Mouse (Mus musculus): ENCODE measurements around the gene Hspa4. TPM values are rescaled to one million over a fixed set of nuclear protein-coding genes. Genes with fewer than 3 reads are reported as not detected.
A peak's percentile ranks its signal among the peaks of the same experiment; 100 is the strongest.
"Not testable (repeated sequence)": the region's sequence is repeated elsewhere in the genome, so short reads cannot be mapped to it uniquely, and the experiment has no call there.

The Hspa4 gene
- 68.9 and 70.2 TPM in 2 replicates for polyA plus RNA-seq (2015; fragmentation: Nextera tagmentation; extraction: Ambion mirVana)

DNA sequence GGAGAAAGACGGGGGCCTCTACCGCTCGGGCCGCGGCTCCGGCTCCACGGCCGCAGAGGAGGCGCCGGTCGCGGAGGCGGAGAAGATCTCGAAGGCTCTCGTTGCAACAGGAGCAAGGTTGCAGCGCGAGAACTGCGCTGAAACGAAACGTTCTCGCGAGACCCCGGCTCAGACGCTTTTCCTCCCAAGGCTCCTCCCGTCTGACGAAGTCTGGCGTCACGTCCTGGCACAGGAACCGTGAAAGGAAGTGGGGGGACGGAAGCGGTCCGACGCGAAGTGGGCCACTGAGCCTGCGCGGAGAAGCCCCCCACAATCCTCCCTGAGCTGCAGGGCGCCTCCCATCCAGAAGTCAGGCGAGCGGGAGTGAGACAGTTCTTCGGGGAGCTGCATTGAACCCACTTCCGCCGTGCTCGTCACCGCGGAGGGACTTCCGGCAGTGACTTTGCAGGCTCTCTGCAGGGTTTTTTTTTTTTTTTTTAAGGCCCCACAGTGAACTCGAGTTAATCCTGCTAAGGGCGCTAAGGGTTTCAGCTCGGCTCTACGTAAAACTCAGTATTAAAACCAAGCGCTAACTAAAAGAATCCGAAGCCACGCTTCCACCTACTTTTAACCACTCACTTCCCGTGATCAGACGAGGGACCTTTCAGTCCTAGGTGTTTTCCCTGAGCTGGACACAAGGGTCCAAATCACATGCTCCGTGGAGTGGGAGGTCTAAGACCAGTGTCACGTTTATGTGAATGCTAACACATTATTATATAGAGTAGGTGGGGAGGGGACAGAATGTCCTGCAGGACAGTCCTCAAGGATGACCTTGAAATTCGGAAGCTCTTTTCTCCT, at the start of gene Hspa4:
Gene Hspa4 (minus strand): TSS at position 128 of the 837 bp plus-strand sequence.
- no peaks in the 10 kb centered on the region for H3K9me3 ChIP-seq (ENCODE audit: control insufficient read depth, low read length)
- peak within 1 kb of the TSS; percentile 96 for H3K4me3 ChIP-seq (ENCODE audit: low read length)
- no peaks in the 10 kb centered on the region for H3K36me3 ChIP-seq (ENCODE audit: control insufficient read depth, insufficient read depth, low read length)
- peak within 1 kb of the TSS; percentile 75 for H3K4me2 ChIP-seq (ENCODE audit: low read depth, low read length)
- H3K4me1 ChIP-seq (replicated peaks; ENCODE audit: control insufficient read depth, insufficient read depth, low read length): peaks cover 17% of the 10 kb centered on the region
- H3K27me3 ChIP-seq (ENCODE audit: control insufficient read depth, insufficient read depth, low read depth, low read length): no peaks in the 10 kb centered on the region
- peak within 1 kb of the TSS; percentile 99 for H3K27ac ChIP-seq (ENCODE audit: low read length)
- under 1% methylated on average over 58 of the region's 58 CpGs for WGBS
- peak; percentile 98 for ATAC-seq (ENCODE audit: low read depth)
- peak within 1 kb of the TSS; percentile 97 for H3K9ac ChIP-seq (ENCODE audit: low read length)

DNA sequence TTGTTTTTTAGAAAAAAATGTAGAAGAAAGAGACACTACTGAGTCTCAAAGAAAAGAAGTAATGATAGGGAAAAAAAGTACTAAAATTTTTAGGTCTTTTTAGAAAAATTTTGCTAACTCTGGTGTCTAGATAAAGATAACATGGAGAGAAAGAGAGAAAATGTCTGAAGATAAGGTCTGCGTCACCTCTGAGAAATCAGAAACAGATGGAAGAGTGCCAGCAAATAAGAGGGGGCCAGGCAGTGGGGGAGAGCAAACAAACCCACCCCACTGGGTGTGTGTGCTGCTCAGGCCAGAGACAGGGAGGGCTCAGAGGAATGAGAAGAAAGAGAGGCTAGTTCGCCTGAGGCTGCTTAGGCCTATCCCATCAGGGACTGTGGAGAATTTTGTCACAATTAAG, 45.5 kb upstream of the Hspa4 start:
- no peak overlapping the region for H3K9ac ChIP-seq (ENCODE audit: low read length)
- no peaks in the 10 kb centered on the region for H3K36me3 ChIP-seq (ENCODE audit: control insufficient read depth, insufficient read depth, low read length)
- no peaks in the 10 kb centered on the region for H3K4me1 ChIP-seq (replicated peaks; ENCODE audit: control insufficient read depth, insufficient read depth, low read length)
- no peaks in the 10 kb centered on the region for H3K27me3 ChIP-seq (ENCODE audit: control insufficient read depth, insufficient read depth, low read depth, low read length)
- H3K27ac ChIP-seq (ENCODE audit: low read length): no peak overlapping the region
- 5% methylated on average over 2 of the region's 2 CpGs for WGBS
- ATAC-seq (ENCODE audit: low read depth): no peak
- no peak overlapping the region for H3K4me2 ChIP-seq (ENCODE audit: low read depth, low read length)
- no peaks in the 10 kb centered on the region for H3K9me3 ChIP-seq (ENCODE audit: control insufficient read depth, low read length)
- H3K4me3 ChIP-seq (ENCODE audit: low read length): no peak overlapping the region

DNA sequence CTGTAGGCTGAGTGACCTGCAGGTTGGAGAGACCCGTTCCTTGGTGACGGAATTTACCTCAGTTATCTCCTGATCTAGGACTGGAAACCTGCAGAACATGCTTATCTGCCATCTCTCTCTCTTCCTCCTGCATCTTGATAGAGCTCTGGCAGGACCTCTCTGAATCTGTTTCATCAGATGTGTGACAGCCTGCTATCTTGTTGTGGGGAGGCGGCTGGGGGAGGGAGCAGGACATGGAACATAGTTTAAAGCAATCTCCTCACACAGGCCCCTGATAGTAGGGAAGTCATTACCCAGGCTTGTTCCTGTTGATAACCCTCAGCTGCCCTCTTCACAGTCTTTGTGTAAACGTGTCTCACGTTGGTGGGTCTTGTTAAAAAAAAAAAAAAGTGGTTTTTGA, 45.1 kb upstream of the Hspa4 start:
- Histone ChIP-seq H3K4me2 (ENCODE audit: low read depth, low read length) (no peak overlapping the region), H3K4me3 (ENCODE audit: low read length) (no peak overlapping the region), H3K27me3 (ENCODE audit: control insufficient read depth, insufficient read depth, low read depth, low read length) (no peaks in the 10 kb centered on the region), H3K27ac (ENCODE audit: low read length) (no peak overlapping the region), H3K4me1 (replicated peaks; ENCODE audit: control insufficient read depth, insufficient read depth, low read length) (no peaks in the 10 kb centered on the region), H3K36me3 (ENCODE audit: control insufficient read depth, insufficient read depth, low read length) (no peaks in the 10 kb centered on the region), H3K9me3 (ENCODE audit: control insufficient read depth, low read length) (no peaks in the 10 kb centered on the region), H3K9ac (ENCODE audit: low read length) (no peak overlapping the region)
- ATAC-seq (ENCODE audit: low read depth): no peak
- WGBS: 10% methylated on average over 5 of the region's 5 CpGs

DNA sequence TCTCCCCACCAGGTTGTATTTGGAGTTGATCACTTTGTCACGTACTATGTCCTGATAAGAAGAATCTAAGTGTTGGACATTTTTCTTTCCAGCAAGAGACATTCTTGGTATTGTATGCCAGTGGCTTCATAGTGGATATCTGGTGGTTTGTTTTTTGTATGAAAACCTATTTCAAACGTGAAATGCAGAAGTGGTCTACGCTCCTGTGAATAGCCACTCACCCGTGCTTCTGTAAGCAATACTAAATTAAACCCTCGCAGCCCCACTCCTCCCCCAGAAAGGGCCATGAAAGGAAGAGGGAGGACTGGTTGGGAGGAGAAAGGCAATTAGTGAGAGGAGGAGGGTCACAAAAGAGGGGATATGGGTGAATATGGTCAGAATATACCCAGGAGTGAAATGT, 42.5 kb upstream of the Hspa4 start:
- Histone ChIP-seq H3K9me3 (ENCODE audit: control insufficient read depth, low read length) (no peaks in the 10 kb centered on the region), H3K9ac (ENCODE audit: low read length) (no peak overlapping the region), H3K4me3 (ENCODE audit: low read length) (no peak overlapping the region), H3K4me2 (ENCODE audit: low read depth, low read length) (no peak overlapping the region), H3K27me3 (ENCODE audit: control insufficient read depth, insufficient read depth, low read depth, low read length) (no peaks in the 10 kb centered on the region), H3K36me3 (ENCODE audit: control insufficient read depth, insufficient read depth, low read length) (no peaks in the 10 kb centered on the region), H3K4me1 (replicated peaks; ENCODE audit: control insufficient read depth, insufficient read depth, low read length) (no peaks in the 10 kb centered on the region), H3K27ac (ENCODE audit: low read length) (no peak overlapping the region)
- 62% methylated on average over 5 of the region's 5 CpGs for whole genome bisulfite sequencing
- no peak for ATAC-seq (ENCODE audit: low read depth)

GRCm38 (mm10) chr11:53341019-53341418, 40.8 kb upstream of the Hspa4 start:
- not testable (repeated sequence) for H3K9me3 ChIP-seq (ENCODE audit: control insufficient read depth, low read length); H3K4me2 ChIP-seq (ENCODE audit: low read depth, low read length); H3K27ac ChIP-seq (ENCODE audit: low read length); H3K36me3 ChIP-seq (ENCODE audit: control insufficient read depth, insufficient read depth, low read length); H3K4me1 ChIP-seq (replicated peaks; ENCODE audit: control insufficient read depth, insufficient read depth, low read length); H3K4me3 ChIP-seq (ENCODE audit: low read length); ATAC-seq (ENCODE audit: low read depth); H3K9ac ChIP-seq (ENCODE audit: low read length); H3K27me3 ChIP-seq (ENCODE audit: control insufficient read depth, insufficient read depth, low read depth, low read length)
- WGBS: 67% methylated on average over 9 of the region's 10 CpGs

- Histone ChIP-seq H3K27me3 (ENCODE audit: control insufficient read depth, insufficient read depth, low read depth, low read length) (no peaks in the 10 kb centered on the region), H3K4me1 (replicated peaks; ENCODE audit: control insufficient read depth, insufficient read depth, low read length) (no peaks in the 10 kb centered on the region), H3K4me3 (ENCODE audit: low read length) (no peak overlapping the region), H3K9ac (ENCODE audit: low read length) (no peak overlapping the region), H3K9me3 (ENCODE audit: control insufficient read depth, low read length) (no peaks in the 10 kb centered on the region), H3K27ac (ENCODE audit: low read length) (no peak overlapping the region), H3K36me3 (ENCODE audit: control insufficient read depth, insufficient read depth, low read length) (no peaks in the 10 kb centered on the region; the same call in 1 of the 2 replicates), H3K4me2 (ENCODE audit: low read depth, low read length) (no peak overlapping the region)
- WGBS: 57% methylated on average over 8 of the region's 8 CpGs
- no peak for ATAC-seq (ENCODE audit: low read depth)
These were observed 37.4 kb upstream of the Hspa4 start for GRCm38 (mm10) chr11:53337684-53338083.

GRCm38 (mm10) chr11:53336924-53337323, 36.7 kb upstream of the Hspa4 start:
- no peaks in the 10 kb centered on the region for H3K9me3 ChIP-seq (ENCODE audit: control insufficient read depth, low read length)
- no peak overlapping the region for H3K27ac ChIP-seq (ENCODE audit: low read length)
- no peak overlapping the region for H3K4me2 ChIP-seq (ENCODE audit: low read depth, low read length)
- H3K4me3 ChIP-seq (ENCODE audit: low read length): no peak overlapping the region
- no peak overlapping the region for H3K9ac ChIP-seq (ENCODE audit: low read length)
- no peaks in the 10 kb centered on the region; the same call in 1 of the 2 replicates for H3K36me3 ChIP-seq (ENCODE audit: control insufficient read depth, insufficient read depth, low read length)
- H3K27me3 ChIP-seq (ENCODE audit: control insufficient read depth, insufficient read depth, low read depth, low read length): no peaks in the 10 kb centered on the region
- no peak for ATAC-seq (ENCODE audit: low read depth)
- WGBS: 70% methylated on average over 1 of the region's 1 CpGs
- H3K4me1 ChIP-seq (replicated peaks; ENCODE audit: control insufficient read depth, insufficient read depth, low read length): no peaks in the 10 kb centered on the region

- no peak overlapping the region for H3K9ac ChIP-seq (ENCODE audit: low read length)
- no peaks in the 10 kb centered on the region for H3K27me3 ChIP-seq (ENCODE audit: control insufficient read depth, insufficient read depth, low read depth, low read length)
- ATAC-seq (ENCODE audit: low read depth): no peak
- H3K36me3 ChIP-seq (ENCODE audit: control insufficient read depth, insufficient read depth, low read length): peaks cover 4% of the 10 kb centered on the region
- H3K4me2 ChIP-seq (ENCODE audit: low read depth, low read length): no peak overlapping the region
- H3K9me3 ChIP-seq (ENCODE audit: control insufficient read depth, low read length): no peaks in the 10 kb centered on the region
- no peaks in the 10 kb centered on the region for H3K4me1 ChIP-seq (replicated peaks; ENCODE audit: control insufficient read depth, insufficient read depth, low read length)
- no peak overlapping the region for H3K4me3 ChIP-seq (ENCODE audit: low read length)
- no peak overlapping the region for H3K27ac ChIP-seq (ENCODE audit: low read length)
These were observed 35.9 kb upstream of the Hspa4 start for GRCm38 (mm10) chr11:53336182-53336571.

DNA sequence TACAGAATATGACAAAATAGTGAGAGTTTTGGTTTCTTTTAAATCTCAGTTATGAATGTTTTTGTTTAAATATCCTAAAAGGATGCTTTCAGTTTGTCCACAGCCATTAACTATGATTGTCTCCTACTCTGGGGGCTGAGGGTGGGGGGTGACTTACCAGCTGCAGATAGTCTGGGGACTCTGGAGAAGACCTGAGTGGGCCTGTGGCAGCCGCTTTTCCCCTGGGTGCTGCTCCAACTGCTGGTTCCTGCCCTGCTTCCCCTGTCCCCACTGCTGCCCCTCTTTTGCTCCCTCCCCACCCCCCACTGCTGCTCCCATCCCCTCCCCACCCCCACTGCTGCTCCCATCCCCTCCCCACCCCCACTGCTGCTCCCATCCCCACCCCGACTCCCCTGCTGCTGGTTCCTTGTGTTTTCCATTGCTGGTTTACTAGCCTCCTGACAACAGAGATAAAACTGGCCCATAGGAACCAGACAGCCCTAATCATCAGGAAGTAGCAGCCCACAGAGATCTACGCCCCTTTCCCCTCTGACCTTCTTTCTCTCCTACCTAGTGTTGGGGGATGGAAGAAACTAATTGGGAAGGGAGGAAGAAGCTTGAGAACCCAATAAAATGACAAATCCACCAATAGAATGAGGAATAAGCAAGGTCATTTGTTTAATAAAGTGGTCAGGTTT, 35.4 kb upstream of the Hspa4 start:
- H3K27ac ChIP-seq (ENCODE audit: low read length): no peak overlapping the region
- H3K36me3 ChIP-seq (ENCODE audit: control insufficient read depth, insufficient read depth, low read length): peaks cover 8% of the 10 kb centered on the region
- H3K4me2 ChIP-seq (ENCODE audit: low read depth, low read length): no peak overlapping the region
- no peak overlapping the region for H3K9ac ChIP-seq (ENCODE audit: low read length)
- no peak overlapping the region for H3K4me3 ChIP-seq (ENCODE audit: low read length)
- no peaks in the 10 kb centered on the region for H3K4me1 ChIP-seq (replicated peaks; ENCODE audit: control insufficient read depth, insufficient read depth, low read length)
- no peaks in the 10 kb centered on the region for H3K9me3 ChIP-seq (ENCODE audit: control insufficient read depth, low read length)
- no peak for ATAC-seq (ENCODE audit: low read depth)
- WGBS: 41% methylated on average over 3 of the region's 3 CpGs
- H3K27me3 ChIP-seq (ENCODE audit: control insufficient read depth, insufficient read depth, low read depth, low read length): no peaks in the 10 kb centered on the region

Measured in lung, embryonic 16.5 days (tissue).